Mouse (Mus musculus) 416B (cell line): Measurements from ENCODE around the gene D430042O09Rik.

ENCODE experiments used
- DNase-seq: peaks from one replicate; pipeline ENCODE4 v3.0.0; 2011; ENCODE audit warnings: low read depth

The D430042O09Rik gene

DNA sequence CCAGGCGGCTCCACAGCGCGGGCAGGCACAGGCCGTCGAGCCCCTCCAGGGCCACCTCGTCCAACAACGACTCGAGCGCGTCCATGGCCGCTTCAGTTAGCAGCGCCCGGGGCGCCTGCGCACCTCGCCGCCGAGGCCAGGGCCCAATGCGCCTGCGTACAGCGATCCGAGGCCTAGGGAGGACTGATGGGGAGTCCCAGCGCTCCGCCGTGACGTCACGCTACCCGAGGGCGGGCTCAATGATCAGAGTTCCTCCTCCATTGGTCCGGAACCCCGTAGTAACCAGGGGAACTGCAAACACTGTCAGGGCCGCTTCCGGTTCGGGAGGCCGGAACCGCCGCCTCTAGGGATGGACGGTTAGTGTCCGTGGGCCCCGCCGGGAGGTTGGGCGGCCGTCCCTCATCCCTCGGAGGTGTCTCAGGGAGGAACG, at the start of gene D430042O09Rik, which contains the start of gene Gtf3c1:
TSS of gene D430042O09Rik (plus strand) at position 296 of the 430 bp plus-strand sequence.
TSS of gene Gtf3c1 (minus strand) at position 188 of the 430 bp plus-strand sequence.
- DNase-seq = peak; percentile 99

DNA sequence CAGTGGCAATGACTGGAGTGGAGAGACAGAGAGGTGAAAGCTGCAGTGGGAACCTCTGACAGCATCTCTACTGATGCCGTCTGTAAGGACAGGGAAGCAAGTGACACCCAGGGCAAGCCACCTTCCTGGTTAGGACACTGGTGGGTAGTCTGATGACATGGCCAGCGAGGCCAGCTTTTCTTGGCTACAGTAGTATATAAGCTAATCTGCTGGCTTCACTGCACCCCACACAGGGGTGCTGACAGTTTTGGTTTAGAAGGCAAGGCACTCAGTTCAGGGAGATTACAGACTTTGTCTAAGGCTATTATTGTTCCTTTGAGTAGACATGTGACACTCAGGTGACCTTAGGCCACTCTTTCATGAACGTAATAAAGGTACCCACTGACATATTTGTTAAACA, 44.0 kb upstream of the D430042O09Rik start:
- no peak for DNase-seq

DNA sequence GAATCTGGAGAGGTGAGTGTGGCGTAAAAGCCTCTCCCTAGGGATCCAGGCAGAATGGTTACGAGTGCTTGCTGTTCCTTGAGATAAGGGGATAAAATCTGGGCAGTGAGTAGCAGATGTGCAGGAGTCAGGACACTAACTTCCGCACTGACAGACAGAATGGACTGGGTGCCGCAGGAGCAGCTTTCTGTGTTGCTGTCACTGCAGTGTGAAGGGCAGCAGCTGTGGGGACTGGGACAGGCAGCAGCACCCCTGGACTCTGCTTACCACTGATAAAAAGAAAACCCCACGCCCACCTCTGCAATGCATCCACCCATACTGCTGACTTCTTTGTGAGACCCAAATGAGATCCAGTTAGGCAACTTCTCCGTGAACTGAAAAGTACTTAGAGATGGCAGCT, 36.8 kb upstream of the D430042O09Rik start:
- DNase-seq = no peak

DNA sequence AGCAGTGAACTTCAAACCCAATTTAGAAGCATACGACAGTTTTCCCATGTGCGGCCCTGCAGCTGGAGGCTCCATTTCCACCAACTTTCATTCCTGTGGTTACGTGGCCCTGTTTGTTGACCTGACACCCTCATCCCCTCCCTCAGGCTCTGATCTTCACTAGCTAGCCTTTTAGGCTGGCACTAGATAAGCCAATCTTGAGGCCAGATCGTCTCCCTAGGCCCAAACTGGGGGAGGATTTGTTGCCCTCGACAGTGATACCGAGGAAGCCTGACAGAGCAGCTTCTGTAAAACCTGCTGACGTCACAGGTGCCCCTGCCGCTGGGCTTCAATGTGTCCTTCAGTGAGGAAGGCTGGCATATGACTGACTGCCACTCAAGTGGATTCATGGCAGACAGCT, 36.3 kb upstream of the D430042O09Rik start:
- no peak for DNase-seq

DNA sequence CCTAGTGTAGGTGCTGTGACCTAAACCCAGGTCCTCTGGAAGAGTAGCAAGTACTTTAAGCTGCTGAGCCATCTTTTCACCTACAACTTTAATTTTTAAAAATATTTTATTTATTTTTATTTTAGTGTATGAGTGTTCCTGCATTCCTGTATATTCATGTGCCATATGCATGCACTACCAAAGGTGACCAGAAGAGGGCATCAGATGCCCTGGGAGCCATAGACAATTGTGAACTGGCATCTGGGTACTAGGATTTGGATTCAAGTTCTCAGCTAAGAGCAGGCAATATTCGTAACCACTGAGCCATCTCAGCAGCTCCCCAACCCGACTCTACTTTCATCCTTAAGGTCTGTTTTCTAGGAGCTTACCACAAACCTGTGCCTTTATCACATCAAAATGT, 32.8 kb upstream of the D430042O09Rik start:
- peak; percentile 50 for DNase-seq

DNA sequence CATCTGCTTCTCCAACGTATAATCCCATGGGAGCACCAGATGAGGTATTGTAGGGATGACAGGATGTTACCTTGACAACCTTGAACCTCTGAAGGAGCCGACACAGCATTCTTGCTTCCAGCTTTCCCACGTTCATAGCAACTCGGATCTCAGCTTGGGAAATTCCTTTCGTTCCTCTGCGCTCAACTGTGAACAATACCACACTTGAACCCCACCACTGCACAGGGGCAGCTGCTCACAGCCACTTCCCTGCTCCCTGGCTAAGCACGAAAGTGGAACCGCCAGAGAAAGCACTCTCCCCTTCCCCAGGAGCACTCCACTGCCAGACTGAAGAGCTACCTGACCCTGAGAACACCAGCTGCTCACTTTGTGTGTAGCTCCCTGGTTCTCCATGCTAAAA, 28.9 kb upstream of the D430042O09Rik start:
- no peak for DNase-seq

DNA sequence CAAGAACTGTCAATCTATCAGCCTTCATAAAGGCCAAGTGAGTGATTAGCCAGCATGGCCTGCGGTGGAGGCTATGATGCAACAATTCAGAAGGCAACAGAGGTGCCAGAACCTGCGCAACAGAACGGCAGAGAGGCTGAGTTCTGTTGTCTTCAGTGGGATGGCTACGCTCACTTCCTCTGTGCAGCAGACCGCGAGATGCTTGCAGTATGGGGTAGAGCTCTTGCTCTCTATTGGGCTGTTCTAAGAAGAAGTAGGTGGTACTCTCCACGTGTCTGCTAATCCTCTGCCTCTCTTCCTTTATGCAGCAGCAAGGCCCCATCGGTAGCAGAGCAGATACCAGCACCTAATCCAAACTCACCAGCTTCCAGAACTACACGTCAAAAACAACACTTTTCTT, 27.8 kb upstream of the D430042O09Rik start:
- DNase-seq = peak; percentile 10

DNA sequence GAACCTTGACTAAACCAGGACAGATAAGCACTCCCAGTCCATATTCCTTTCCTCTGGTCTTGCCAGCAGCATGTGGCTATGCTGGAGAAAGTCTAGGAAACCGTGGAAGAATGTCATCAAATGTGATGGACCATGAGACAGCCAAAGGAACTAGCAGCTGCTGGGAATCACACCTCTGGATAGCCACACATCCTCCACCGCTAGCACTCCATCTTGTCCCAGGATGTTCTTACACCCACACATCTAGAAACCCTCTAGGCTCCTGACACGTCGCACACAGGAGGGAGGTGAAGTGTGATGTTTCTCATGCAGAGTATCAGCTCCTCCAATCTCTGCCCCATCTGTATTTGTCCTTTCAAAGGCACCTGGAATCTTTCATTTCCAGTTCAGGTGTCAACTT, 17.2 kb upstream of the D430042O09Rik start:
- no peak for DNase-seq

DNA sequence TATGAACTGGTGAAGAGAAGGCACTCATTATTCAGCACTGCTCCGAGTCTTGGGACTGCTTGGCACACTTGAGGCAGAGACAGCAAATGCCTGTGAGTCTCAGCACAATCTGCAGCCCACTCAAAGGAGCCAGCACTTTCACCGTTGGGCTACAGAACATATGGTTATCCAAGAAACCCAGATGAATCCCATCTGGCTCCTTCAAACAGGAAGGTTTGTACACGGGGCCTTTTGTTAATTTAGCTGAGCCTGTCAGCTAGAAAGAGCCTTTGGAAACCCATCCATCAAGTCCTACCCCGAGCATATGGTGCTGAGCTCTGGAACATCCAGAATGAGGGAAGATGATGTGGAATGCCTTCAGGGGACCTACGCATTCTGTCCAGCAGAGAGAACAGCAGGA, 13.6 kb upstream of the D430042O09Rik start:
- no peak for DNase-seq

DNA sequence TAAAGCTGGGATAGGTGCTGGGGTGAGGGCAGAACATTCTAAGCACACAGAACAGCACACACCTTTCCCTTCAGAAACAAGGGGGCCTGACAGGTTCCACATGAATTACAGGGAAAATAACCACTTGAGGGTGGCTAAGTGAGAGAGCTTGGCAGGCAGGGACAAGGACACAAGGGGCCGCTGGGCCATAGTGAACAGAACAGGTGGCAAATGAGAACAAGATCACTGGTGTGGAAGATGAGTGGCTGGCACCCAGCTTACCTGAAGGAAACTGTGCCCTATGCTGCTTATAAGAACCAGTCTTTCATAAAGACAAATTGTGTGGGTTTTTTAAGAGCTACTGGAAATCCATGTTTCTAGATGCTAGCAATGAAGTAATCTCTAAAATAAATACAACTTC, 4.9 kb upstream of the D430042O09Rik start:
- DNase-seq = no peak

DNA sequence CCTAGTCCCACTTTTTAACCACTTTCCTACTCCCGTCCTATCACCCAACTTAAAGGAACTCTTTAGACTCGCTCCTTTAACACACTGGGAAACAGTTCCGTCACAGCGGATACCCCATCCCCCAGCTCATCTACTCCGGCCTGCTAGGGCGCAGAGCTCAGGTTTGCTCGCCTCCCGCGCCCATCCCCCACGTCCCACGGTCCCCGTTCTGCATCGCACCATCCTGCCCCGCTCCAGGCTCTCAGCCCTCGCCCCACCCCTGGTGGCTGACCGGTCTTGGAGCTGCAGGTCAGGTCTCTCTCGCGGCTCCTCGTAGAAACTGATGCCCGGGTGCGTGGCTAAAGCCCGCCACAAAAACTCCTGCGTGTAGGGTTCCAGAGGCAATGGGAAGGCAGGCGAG, 502 bp upstream of the D430042O09Rik start:
- DNase-seq = no peak

DNA sequence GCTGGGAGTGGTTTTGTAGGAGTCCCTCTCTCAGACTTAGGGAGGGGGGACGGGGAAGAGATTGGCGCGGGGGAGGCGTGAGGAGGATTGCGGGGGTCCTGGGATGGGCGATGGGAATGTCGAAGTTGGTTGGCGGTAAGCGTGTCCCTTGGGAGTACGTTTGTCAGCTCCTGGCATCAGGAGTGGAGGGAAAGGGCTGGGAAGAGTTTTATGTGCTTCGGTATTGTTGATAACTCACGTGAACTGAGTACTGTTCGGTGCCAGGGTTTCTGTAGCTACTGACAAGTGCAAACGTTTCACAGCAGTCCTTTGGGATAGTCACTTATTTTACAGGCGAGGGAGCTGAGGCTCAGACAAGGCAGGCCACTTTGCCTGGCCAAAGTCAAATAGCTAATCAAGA, 412 bp downstream of the D430042O09Rik start:
- no peak for DNase-seq

DNA sequence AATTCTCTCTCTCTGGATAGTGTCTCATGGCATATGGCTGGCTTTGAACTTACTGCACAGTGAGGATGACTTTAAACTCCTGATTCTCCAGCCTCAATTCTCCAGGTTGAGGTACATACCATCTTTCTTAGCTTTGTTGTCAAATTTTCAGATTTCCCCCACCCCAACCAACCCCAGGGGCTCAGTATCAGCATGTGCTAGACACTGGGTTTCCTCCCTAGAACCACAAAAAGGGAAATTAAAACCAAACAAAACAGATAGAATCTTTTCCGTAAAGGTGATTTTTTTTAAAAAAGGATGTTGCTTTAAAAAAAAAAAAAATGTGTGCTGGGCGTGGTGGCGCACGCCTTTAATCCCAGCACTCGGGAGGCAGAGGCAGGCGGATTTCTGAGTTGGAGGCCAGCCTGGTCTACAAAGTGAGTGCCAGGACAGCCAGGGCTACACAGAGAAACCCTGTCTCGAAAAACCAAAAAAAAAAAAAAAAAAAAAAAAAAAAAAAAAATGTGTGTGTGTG, 5.9 kb downstream of the D430042O09Rik start:
- DNase-seq = peak; percentile 58

DNA sequence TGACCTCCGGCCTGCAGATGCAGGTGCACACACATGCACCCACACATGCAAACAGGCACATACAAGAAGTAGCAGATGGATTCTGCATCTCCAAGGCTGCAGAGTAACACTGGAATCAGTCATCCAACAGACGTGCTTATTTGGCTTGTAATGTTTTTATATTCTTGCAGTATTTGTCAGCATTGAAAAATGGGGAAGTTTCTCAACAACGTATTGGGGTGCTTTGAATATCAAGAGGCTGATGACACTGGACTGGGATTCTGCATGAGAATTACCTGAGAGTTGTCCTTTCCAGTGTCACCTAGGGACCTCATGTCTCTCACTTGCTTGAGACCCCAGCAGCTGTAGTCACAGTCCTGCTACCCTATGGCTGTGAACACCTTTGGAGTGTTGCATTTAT, 7.1 kb downstream of the D430042O09Rik start:
- DNase-seq = peak; percentile 10

DNA sequence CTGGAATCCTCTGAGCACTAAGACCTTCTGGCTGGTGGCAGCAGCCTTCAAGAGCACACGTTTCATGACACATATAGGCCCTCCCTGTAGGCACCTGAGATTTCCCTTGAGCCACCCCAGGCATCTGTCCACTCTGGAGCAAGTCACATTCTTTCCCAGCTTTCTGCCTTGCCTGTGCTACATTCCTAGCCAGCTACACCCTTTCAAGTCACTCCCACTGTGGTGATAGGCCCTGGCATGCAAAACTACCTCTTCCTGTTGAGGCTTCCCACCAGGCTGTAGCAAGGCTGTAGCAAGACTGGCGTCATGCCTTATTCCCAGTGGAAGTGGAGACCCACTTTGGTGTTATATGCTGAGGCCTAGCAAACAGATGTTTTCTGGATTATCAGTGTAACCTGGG, 9.0 kb downstream of the D430042O09Rik start:
- DNase-seq = no peak

DNA sequence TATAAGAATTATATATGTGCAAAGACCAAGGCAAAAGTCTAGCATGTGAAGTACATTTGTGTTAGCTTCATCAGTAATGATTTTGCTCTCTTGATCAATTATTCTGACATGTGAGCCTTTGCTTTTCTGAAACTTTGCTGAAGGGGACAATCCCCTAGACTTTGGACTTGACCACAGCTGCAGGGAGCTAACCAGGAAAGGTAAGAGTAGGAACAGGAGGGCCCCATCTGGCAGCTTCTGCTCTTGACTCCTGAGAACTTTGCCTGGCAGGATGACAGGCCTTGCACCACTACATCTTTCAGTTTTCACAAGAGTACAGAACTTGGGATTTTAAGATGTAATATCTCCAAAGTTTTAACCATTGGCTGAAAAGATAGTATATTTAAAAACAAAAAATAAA, 9.9 kb downstream of the D430042O09Rik start:
- DNase-seq = no peak

DNA sequence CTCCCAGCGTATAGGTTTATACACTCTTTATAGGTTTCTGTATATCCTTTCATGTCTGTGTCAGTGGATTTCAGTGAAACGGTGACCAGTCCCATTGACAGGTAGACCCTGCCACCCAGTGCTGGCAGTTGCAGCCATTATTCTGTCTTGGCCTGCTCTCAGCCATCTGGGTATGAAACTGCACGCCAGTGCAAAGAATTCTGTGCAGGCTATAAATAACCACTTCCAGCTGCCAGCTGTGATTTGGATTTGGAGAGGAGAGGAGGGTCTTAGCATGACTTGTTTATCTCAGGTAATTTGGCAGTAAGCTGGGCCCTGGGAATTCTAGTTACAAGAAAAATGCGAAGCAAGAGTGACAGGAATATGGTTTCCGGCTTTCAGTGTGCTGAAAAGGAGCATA, 12.7 kb downstream of the D430042O09Rik start:
- no peak for DNase-seq

DNA sequence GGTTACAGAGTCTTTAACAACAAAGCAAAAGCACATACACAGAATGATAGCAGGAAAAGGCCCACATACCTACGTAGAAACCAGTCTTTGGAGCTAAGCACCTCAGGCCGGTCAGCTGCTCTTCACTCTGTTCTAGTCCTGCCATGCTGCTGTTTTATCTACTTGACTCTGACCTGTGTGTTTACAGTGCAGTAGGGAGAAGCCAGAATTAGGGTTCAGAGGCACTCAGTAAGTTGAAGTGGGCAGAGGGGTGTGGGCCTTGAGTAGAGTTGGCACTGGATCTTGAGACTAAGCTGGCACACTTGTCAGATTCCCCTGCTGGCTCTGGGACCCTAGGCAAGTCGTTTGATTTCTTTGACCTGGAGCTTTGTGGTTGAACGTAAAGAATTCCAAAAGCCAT, 13.3 kb downstream of the D430042O09Rik start:
- no peak for DNase-seq

DNA sequence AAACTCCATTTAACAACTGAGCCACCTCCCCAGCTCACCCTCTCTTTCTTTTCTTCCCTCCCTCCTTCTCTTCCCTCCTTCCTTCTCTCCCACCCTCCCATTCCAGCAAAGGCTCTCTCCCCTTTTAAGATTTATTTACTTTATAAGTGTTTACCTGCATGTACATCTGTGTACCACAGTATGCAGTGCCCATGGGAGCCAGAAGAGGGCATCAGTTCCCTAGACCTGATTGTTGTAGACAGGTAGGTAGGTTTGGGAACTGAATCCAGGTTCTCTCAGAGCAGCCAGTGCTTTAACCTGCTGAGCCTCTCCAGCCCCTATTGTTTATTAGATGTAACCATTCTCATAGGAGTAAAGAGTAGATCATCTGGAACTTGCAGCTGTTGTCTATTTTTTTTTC, 14.4 kb downstream of the D430042O09Rik start:
- peak; percentile 18 for DNase-seq

DNA sequence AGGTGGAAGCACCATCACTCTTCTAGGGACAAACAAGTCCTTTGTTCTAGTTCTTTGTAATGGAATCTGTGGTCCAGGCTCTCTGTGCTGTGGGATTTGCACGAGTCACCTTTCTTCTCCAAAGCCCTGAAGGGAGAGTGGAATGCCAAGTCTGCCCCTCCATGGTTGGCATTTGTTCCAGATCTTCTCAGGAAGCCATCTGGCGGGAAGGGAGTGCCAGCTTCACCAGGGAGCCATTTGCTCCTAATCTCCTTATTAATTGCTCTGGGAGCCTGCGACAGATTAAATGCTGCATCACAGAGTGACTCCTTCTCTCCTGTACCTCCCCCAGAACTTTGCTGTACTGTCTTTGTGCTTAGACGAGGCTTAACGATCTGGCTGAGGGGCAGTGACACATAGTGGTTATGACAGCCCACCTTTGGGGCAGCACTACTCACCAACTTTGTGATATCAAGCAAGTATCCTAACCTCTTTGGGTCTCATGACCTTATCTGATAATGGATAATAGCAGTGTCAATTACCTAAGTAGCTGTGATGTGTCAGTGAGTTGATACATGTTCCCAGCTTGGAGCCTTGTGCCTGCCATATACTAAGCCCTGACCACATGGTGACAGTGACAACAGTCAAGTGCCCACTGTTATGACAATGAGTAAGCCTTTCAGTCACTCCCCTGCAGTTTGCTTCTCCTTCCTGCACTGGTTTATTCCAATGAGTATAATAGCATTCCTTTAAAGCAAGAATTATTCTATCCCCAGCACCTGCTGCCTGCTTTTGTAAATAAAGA, 15.7 kb downstream of the D430042O09Rik start:
- DNase-seq = peak; percentile 20

DNA sequence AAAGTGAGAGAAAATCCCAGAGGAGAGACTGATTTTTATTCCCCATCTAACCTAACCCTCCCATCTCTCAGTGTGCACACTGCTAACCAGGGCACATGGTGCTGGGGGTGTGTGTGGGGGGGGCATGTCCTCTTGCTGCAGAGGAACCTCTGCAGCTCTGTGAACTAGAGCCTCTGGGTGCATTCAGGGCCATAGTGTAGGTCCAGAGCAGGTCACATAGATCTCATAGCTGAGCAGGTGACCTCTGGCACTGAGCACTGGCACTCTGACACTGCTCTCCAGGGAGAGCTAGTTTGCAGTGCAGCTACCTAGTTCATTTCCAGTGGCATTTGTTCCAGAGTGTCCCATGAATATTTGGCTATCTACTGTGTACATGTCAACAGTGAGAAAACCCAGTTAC, 24.0 kb downstream of the D430042O09Rik start:
- DNase-seq = no peak

DNA sequence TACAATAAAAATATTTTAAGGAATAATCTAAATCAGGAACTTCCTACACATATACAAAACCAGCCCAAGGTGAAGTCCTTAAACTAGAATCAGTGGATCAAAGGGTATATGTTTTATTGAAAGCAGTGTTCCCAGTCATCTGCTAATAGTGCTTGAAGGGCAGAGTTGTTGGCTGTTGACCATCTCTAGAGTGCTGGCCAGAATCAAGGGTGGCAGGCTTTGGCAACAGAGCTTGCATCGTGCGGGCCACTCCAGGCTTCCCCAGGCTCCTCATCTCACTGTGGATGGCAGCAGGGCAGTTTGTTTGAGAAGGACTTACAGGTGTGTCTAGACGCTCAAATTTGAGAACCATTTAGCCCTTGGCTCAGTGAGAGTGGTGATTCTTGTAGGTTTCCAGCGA, 26.1 kb downstream of the D430042O09Rik start:
- DNase-seq = no peak

DNA sequence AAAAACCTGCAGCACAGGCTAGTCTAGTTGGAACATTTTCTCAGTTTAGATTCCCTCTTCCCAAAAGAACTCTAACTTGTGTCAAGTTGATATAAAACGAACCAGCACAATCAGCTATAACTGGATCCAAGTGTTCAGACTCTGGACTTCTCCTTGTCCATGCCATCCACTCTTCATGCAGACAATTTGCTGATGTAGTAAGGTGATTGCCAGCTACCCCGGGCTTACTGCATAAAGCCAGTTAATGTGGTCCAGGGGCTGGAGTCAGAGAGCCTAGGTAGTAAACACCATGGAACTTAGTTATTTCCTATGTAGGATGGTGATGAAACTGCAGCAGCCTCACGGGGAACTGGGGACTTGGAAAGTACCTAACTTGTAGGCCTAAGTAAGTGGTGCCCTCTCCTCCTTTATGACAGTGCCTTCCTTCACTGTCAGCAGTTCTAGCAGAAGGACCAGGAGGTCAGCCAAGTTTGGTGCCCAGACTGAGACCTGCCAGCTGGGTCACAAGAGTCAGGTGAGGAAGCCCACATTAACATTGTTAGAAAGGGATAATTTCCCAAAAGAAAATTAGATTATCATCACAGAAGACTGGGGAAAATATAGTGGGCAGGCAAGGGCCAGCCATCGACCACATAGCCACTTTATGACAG, 28.8 kb downstream of the D430042O09Rik start:
- no peak for DNase-seq
